ENCODE assay signal across 8 mouse cellular contexts in the genomic region with DNA sequence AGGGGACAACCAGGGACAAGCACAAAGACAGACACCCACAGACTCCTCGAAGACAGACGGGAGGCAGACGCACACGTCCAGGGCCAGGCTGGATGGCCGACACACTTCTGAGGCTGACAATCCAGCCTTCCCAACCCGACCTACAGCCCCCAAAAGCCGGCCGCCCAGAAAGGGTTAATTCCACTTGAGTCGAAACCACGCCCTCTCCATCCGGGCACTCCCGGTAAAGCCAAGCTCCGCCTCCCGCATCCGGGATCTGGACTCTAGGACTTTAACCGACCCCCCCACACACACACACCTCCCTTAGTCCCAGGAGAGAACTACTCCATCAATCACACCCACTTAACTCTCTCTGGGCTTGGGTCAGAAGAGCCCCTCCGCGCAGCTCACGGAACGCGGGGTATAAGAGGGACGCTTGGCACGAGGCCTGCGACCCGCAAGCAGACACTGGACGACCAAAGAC. TPM values are rescaled to one million over a fixed set of nuclear protein-coding genes. Genes with fewer than 3 reads are reported as not detected.
DNase-seq lines count a peak whose midpoint lies in the region; ATAC-seq and TF ChIP-seq lines count a peak whose summit lies in the region.

No protein-coding gene starts in this region.

- peak; percentile 27 for ATAC-seq in megakaryocyte progenitor cell, adult 5-6 weeks (replicated peaks; ENCODE audit: poor library complexity)

- TF ChIP-seq CTCF in cortical plate, adult 2 months (IDR thresholded peaks at IDR 0.05; ENCODE audit: extremely low read depth, insufficient read depth, low read length): no peak

- H3K4me3 ChIP-seq in cortical plate, adult 2 months (ENCODE audit: insufficient read depth, low read length): peak overlapping the region; percentile 63

- DNase-seq in adrenal gland, adult (ENCODE audit: inconsistent age in 2 of 2, low spot score in 1 of 2): peak; percentile 95 to 99
- DNase-seq in gastrocnemius, adult 8-10 months (ENCODE audit: low spot score in 2 of 2): peak; percentile 93
- DNase-seq in hindlimb bud, embryonic 11.5 days (ENCODE audit: extremely low spot score, low read depth, low spot score): peak; percentile 96
- DNase-seq in left cerebral cortex, postnatal 10 days (ENCODE audit: extremely low spot score in 1 of 2, low spot score in 2 of 2): peak; percentile 92 to 99
- DNase-seq in right cerebral cortex, postnatal 25 days: peak; percentile 91
- peak; percentile 91 to 98 for DNase-seq in urinary bladder, postnatal 4 days (ENCODE audit: low spot score in 2 of 2)

- peaks cover 6% of the 10 kb centered on the region for H3K4me1 ChIP-seq in cortical plate, adult 2 months (ENCODE audit: control insufficient read depth, insufficient read depth, low read length)

- H3K27ac ChIP-seq in cortical plate, adult 2 months (ENCODE audit: insufficient read depth, low read length): peak overlapping the region; percentile 94

- peak; percentile 67; the same call in 1 of the 2 replicates for TF ChIP-seq POLR2A in cortical plate, adult 2 months (IDR thresholded peaks at IDR 0.05; ENCODE audit: extremely low read depth, insufficient read depth, low read length)

- intact Hi-C loops in left cerebral cortex, postnatal 10 days (cut with DNase I): loop anchor here (10.0 kb wide), 1 partner anchor 316 kb away; the partner anchor contains the start of gene Per1

RNA-seq across cellular contexts. Expression of gene Kdm6b, which starts 2.4 kb away (rescaled TPM):
- polyA plus RNA-seq in cortical plate, adult 2 months (2012; rRNA removed): 5.0 and 5.3 TPM in 2 replicates
- 10 to 100 TPM; 19.1 to 22.9 (median 20.8) TPM for total RNA-seq in gastrocnemius, adult 8-10 months (2022)
- 10 to 100 TPM; 42.7 to 43.9 TPM for total RNA-seq in left cerebral cortex, postnatal 10 days (2021)
- 10.4 and 11.7 TPM in 2 replicates for total RNA-seq in megakaryocyte progenitor cell, adult 5-6 weeks (2015)
- 1.8 and 2.9 TPM in 2 replicates for total RNA-seq in megakaryocyte progenitor cell, adult 5-6 weeks (2017)

RNA-seq across cellular contexts. Expression of gene Tmem88, which starts 13.1 kb away (rescaled TPM):
- 6.5 and 6.8 TPM in 2 replicates for polyA plus RNA-seq in cortical plate, adult 2 months (2012; rRNA removed)
- total RNA-seq in gastrocnemius, adult 8-10 months (2022): 1 to 10 TPM; 4.1 to 4.6 (median 4.1) TPM
- 1 to 10 TPM; 2.8 to 3.0 TPM for total RNA-seq in left cerebral cortex, postnatal 10 days (2021)
- 0.07 and 0.42 TPM in 2 replicates for total RNA-seq in megakaryocyte progenitor cell, adult 5-6 weeks (2015)
- 0.12 TPM in 1 of 2 replicates, not detected in the other for total RNA-seq in megakaryocyte progenitor cell, adult 5-6 weeks (2017)

RNA-seq across cellular contexts. Expression of gene Cyb5d1, which starts 15.7 kb away (rescaled TPM):
- 34.3 and 35.6 TPM in 2 replicates for polyA plus RNA-seq in cortical plate, adult 2 months (2012; rRNA removed)
- 10 to 100 TPM; 33.2 to 38.0 (median 36.7) TPM for total RNA-seq in gastrocnemius, adult 8-10 months (2022)
- 10 to 100 TPM; 37.9 to 39.8 TPM for total RNA-seq in left cerebral cortex, postnatal 10 days (2021)
- total RNA-seq in megakaryocyte progenitor cell, adult 5-6 weeks (2015): 15.4 and 16.6 TPM in 2 replicates
- total RNA-seq in megakaryocyte progenitor cell, adult 5-6 weeks (2017): 34.2 and 50.3 TPM in 2 replicates

RNA-seq across cellular contexts. Expression of gene Naa38, which starts 15.8 kb away (rescaled TPM):
- 215 and 222 TPM in 2 replicates for polyA plus RNA-seq in cortical plate, adult 2 months (2012; rRNA removed)
- 10 to 100 TPM; 73.2 to 78.1 (median 75.7) TPM for total RNA-seq in gastrocnemius, adult 8-10 months (2022)
- 10 to 100 TPM; 84.2 to 85.7 TPM for total RNA-seq in left cerebral cortex, postnatal 10 days (2021)
- total RNA-seq in megakaryocyte progenitor cell, adult 5-6 weeks (2015): 114 and 125 TPM in 2 replicates
- total RNA-seq in megakaryocyte progenitor cell, adult 5-6 weeks (2017): 146 and 205 TPM in 2 replicates

RNA-seq across cellular contexts. Expression of gene Chd3, which starts 41.9 kb away (rescaled TPM):
- 242 and 274 TPM in 2 replicates for polyA plus RNA-seq in cortical plate, adult 2 months (2012; rRNA removed)
- total RNA-seq in gastrocnemius, adult 8-10 months (2022): 1 to 10 TPM; 4.2 to 9.0 (median 5.5) TPM
- total RNA-seq in left cerebral cortex, postnatal 10 days (2021): 100 to 1,000 TPM; 525 to 527 TPM
- 17.0 and 22.4 TPM in 2 replicates for total RNA-seq in megakaryocyte progenitor cell, adult 5-6 weeks (2015)
- 19.9 and 38.2 TPM in 2 replicates for total RNA-seq in megakaryocyte progenitor cell, adult 5-6 weeks (2017)

Comparison
In these comparisons a context has a peak if more than half of its experiments do, and no peak if none do; other contexts are left out.
1. Peak in every context shown above with its lines: DNase-seq, ATAC-seq, H3K4me3 ChIP-seq and H3K27ac ChIP-seq.